Mouse (Mus musculus): Measurements from ENCODE around the gene Stat5b. TPM values are rescaled to one million over a fixed set of nuclear protein-coding genes. Genes with fewer than 3 reads are reported as not detected.

Gene Stat5b
- total and polyA plus RNA-seq, 3 experiments = 29.3 to 37.0 (median 32.3) TPM

- peaks cover 3 to 4% of the 10 kb centered on the region in 2 experiments; a peak in 2 of 4 replicates for H3K27me3 ChIP-seq (ENCODE audit: control insufficient read depth in 1 of 2, insufficient read depth in 2 of 2, low read length in 2 of 2)
- H3K36me3 ChIP-seq (ENCODE audit: control insufficient read depth in 1 of 2, insufficient read depth in 2 of 2, low read length in 2 of 2) = no peaks in the 10 kb centered on the region
- DNase-seq (ENCODE audit: low read depth, low spot score) = no peak
- H3K79me2 ChIP-seq (ENCODE audit: control insufficient read depth, insufficient read depth, low read length, poor library complexity) = no peaks in the 10 kb centered on the region
- H3K9me3 ChIP-seq (replicated peaks; ENCODE audit: insufficient read depth, low read length) = no peaks in the 10 kb centered on the region
- no peak overlapping the region for H3K9ac ChIP-seq (ENCODE audit: control insufficient read depth, low read depth, low read length, poor library complexity, severe bottlenecking)
- no peaks in the 10 kb centered on the region for H3K4me1 ChIP-seq (ENCODE audit: control insufficient read depth in 1 of 2, insufficient read depth in 2 of 2, low read length in 2 of 2)
- H3K4me3 ChIP-seq (ENCODE audit: control insufficient read depth in 1 of 2, insufficient read depth in 1 of 2, low read depth in 2 of 2, low read length in 2 of 2) = no peak overlapping the region
- H3K27ac ChIP-seq (ENCODE audit: control insufficient read depth, low read depth, low read length) = no peak overlapping the region
- TF ChIP-seq UBTF (IDR thresholded peaks at IDR 0.05; ENCODE audit: borderline replicate concordance, insufficient read depth, low read depth, low read length) (no peak), MAZ (IDR thresholded peaks at IDR 0.05; ENCODE audit: low read depth, low read length) (no peak), TAL1 (IDR thresholded peaks at IDR 0.05; ENCODE audit: low read length) (no peak), GATA1 (IDR thresholded peaks at IDR 0.05; ENCODE audit: low read depth, low read length) (no peak), MAX (IDR thresholded peaks at IDR 0.05; ENCODE audit: low read length) (no peak), RAD21 (IDR thresholded peaks at IDR 0.05; ENCODE audit: low read depth, low read length) (peak; percentile 0; the same call in 1 of the 2 replicates), MXI1 (IDR thresholded peaks at IDR 0.05; ENCODE audit: low read depth, low read length) (no peak), GABPA (IDR thresholded peaks at IDR 0.05; ENCODE audit: low read depth, low read length) (no peak), USF2 (IDR thresholded peaks at IDR 0.05; ENCODE audit: borderline replicate concordance in 1 of 2, insufficient read depth in 1 of 2, low read depth in 1 of 2, low read length in 2 of 2) (no peak), CTCF (IDR thresholded peaks at IDR 0.05 in 2 of 3, conservative IDR thresholded peaks at IDR 0.05 in 1 of 3; ENCODE audit: control insufficient read depth in 1 of 3, insufficient read depth in 1 of 3, low read depth in 2 of 3, low read length in 3 of 3, poor library complexity in 1 of 3, severe bottlenecking in 1 of 3) (peak in 2 of 3 experiments; percentile 38 to 68; a peak in 5 of 6 replicates), USF1 (IDR thresholded peaks at IDR 0.05; ENCODE audit: low read depth, low read length) (no peak)
Observed at GRCm38 (mm10) chr11:100761547-100762045, 88.9 kb downstream of the Stat5b start.

- Histone ChIP-seq H3K9ac (ENCODE audit: control insufficient read depth, low read depth, low read length, poor library complexity, severe bottlenecking) (0 out of 2 replicates have a peak within 1 kb of the TSS, but pooled peaks have one; percentile 12), H3K27ac (ENCODE audit: control insufficient read depth, low read depth, low read length) (no peak within 1 kb of the TSS), H3K27me3 (ENCODE audit: control insufficient read depth in 1 of 2, insufficient read depth in 2 of 2, low read length in 2 of 2) (peaks cover 3 to 4% of the 10 kb centered on the region in 2 experiments; a peak in 2 of 4 replicates), H3K79me2 (ENCODE audit: control insufficient read depth, insufficient read depth, low read length, poor library complexity) (no peaks in the 10 kb centered on the region), H3K4me3 (ENCODE audit: control insufficient read depth in 1 of 2, insufficient read depth in 1 of 2, low read depth in 2 of 2, low read length in 2 of 2) (peak within 1 kb of the TSS; percentile 43 to 53; a peak in 3 of 4 replicates), H3K4me1 (ENCODE audit: control insufficient read depth in 1 of 2, insufficient read depth in 2 of 2, low read length in 2 of 2) (no peaks in the 10 kb centered on the region), H3K36me3 (ENCODE audit: control insufficient read depth in 1 of 2, insufficient read depth in 2 of 2, low read length in 2 of 2) (no peaks in the 10 kb centered on the region), H3K9me3 (replicated peaks; ENCODE audit: insufficient read depth, low read length) (no peaks in the 10 kb centered on the region)
- TF ChIP-seq SMC3 (IDR thresholded peaks at IDR 0.05; ENCODE audit: low read depth, low read length) (peak; percentile 22; the same call in 1 of the 2 replicates), GABPA (IDR thresholded peaks at IDR 0.05; ENCODE audit: low read depth, low read length) (no peak), JUND (IDR thresholded peaks at IDR 0.05; ENCODE audit: low read depth, low read length) (no peak), CTCF (IDR thresholded peaks at IDR 0.05 in 2 of 3, conservative IDR thresholded peaks at IDR 0.05 in 1 of 3; ENCODE audit: control insufficient read depth in 1 of 3, insufficient read depth in 1 of 3, low read depth in 2 of 3, low read length in 3 of 3, poor library complexity in 1 of 3, severe bottlenecking in 1 of 3) (peak in 2 of 3 experiments; percentile 33 to 47; a peak in 4 of 6 replicates), ZC3H11A (IDR thresholded peaks at IDR 0.05; ENCODE audit: low read depth, low read length) (no peak)
- DNase-seq (ENCODE audit: low read depth, low spot score) = peak; percentile 71
Observed at GRCm38 (mm10) chr11:100759611-100760233, 90.8 kb downstream of the Stat5b start, which contains the start of gene Kcnh4. Gene Kcnh4, minus strand, starts transcription at chr11:100759942.

All from MEL (cell line).